Mouse (Mus musculus): ENCODE data around the gene Acer1. TPM values are rescaled to one million over a fixed set of nuclear protein-coding genes. Genes with fewer than 3 reads are reported as not detected.
A peak's percentile ranks its signal among the peaks of the same experiment; 100 is the strongest.

Acer1 gene
- polyA plus RNA-seq, 1 experiment from 2014 or later: not detected

DNA sequence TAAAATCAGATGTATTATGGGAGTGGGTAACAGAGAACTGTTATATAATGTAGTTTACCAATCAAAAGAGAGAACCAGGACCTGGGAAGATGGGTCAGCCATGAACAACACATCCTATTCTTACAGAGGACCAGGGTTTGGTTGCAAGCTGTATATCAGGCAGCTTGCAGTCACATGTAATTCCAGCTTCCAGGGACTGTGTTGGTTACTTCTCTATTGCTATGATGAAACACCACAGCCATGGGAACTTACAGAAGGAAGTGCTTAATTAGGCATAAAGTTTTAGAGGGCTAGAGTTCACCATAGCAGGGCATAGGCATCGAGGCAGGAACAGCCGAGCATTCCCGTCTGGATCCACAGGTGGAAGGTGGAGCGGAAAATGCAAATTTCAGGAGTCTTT is 43.2 kb downstream of the Acer1 start:
- Histone ChIP-seq H3K36me3 (ENCODE audit: control insufficient read depth, insufficient read depth, low read length) (no peaks in the 10 kb centered on the region), H3K4me3 (ENCODE audit: low read depth, low read length) (no peak overlapping the region), H3K27ac (ENCODE audit: low read depth, low read length) (no peak overlapping the region), H3K9me3 (ENCODE audit: control insufficient read depth, low read length) (no peaks in the 10 kb centered on the region), H3K4me1 (replicated peaks; ENCODE audit: control insufficient read depth, insufficient read depth, low read length) (peaks cover 7% of the 10 kb centered on the region; the same call in 1 of the 2 replicates), H3K4me2 (ENCODE audit: low read depth, low read length, severe bottlenecking) (no peak overlapping the region), H3K27me3 (ENCODE audit: control insufficient read depth, insufficient read depth, low read length) (no peaks in the 10 kb centered on the region), H3K9ac (ENCODE audit: low read length) (no peak overlapping the region)
- DNase-seq (ENCODE audit: low spot score) (no peak), ATAC-seq (replicated peaks; ENCODE audit: low FRiP score) (no peak)
- 91% methylated on average over 4 of the region's 4 CpGs for WGBS

GRCm38 (mm10) chr17:56936731-56937130 is 45.2 kb downstream of the Acer1 start:
- H3K4me2 ChIP-seq (ENCODE audit: low read depth, low read length, severe bottlenecking): no peak overlapping the region
- whole genome bisulfite sequencing: 92% methylated on average over 7 of the region's 7 CpGs
- no peaks in the 10 kb centered on the region for H3K27me3 ChIP-seq (ENCODE audit: control insufficient read depth, insufficient read depth, low read length)
- DNase-seq (ENCODE audit: low spot score): no peak
- peaks cover 12% of the 10 kb centered on the region for H3K4me1 ChIP-seq (replicated peaks; ENCODE audit: control insufficient read depth, insufficient read depth, low read length)
- H3K36me3 ChIP-seq (ENCODE audit: control insufficient read depth, insufficient read depth, low read length): no peaks in the 10 kb centered on the region
- no peak overlapping the region for H3K4me3 ChIP-seq (ENCODE audit: low read depth, low read length)
- H3K9me3 ChIP-seq (ENCODE audit: control insufficient read depth, low read length): no peaks in the 10 kb centered on the region
- no peak overlapping the region for H3K27ac ChIP-seq (ENCODE audit: low read depth, low read length)
- ATAC-seq (replicated peaks; ENCODE audit: low FRiP score): no peak
- no peak overlapping the region for H3K9ac ChIP-seq (ENCODE audit: low read length)

GRCm38 (mm10) chr17:56935363-56936131 is 46.4 kb downstream of the Acer1 start, which contains the start of gene Mllt1:
Mllt1 (minus strand) TSS chr17:56935415.
- H3K4me1 ChIP-seq (replicated peaks; ENCODE audit: control insufficient read depth, insufficient read depth, low read length): peaks cover 12% of the 10 kb centered on the region
- no peaks in the 10 kb centered on the region for H3K27me3 ChIP-seq (ENCODE audit: control insufficient read depth, insufficient read depth, low read length)
- H3K27ac ChIP-seq (ENCODE audit: low read depth, low read length): peak within 1 kb of the TSS; percentile 20; the same call in 1 of the 2 replicates
- peak within 1 kb of the TSS; percentile 94 for H3K9ac ChIP-seq (ENCODE audit: low read length)
- no peaks in the 10 kb centered on the region for H3K9me3 ChIP-seq (ENCODE audit: control insufficient read depth, low read length)
- peak within 1 kb of the TSS; percentile 95 for H3K4me3 ChIP-seq (ENCODE audit: low read depth, low read length)
- peak within 1 kb of the TSS; percentile 94 for H3K4me2 ChIP-seq (ENCODE audit: low read depth, low read length, severe bottlenecking)
- DNase-seq (ENCODE audit: low spot score) (peak; percentile 100), ATAC-seq (replicated peaks; ENCODE audit: low FRiP score) (peak; percentile 98)
- H3K36me3 ChIP-seq (ENCODE audit: control insufficient read depth, insufficient read depth, low read length): no peaks in the 10 kb centered on the region
- WGBS: 4% methylated on average over 71 of the region's 76 CpGs

GRCm38 (mm10) chr17:56934545-56935330 is 47.2 kb downstream of the Acer1 start:
- ATAC-seq (replicated peaks; ENCODE audit: low FRiP score): peak; percentile 64
- peak overlapping the region; percentile 94 for H3K9ac ChIP-seq (ENCODE audit: low read length)
- H3K9me3 ChIP-seq (ENCODE audit: control insufficient read depth, low read length): no peaks in the 10 kb centered on the region
- peak overlapping the region; percentile 95 for H3K4me3 ChIP-seq (ENCODE audit: low read depth, low read length)
- no peaks in the 10 kb centered on the region for H3K27me3 ChIP-seq (ENCODE audit: control insufficient read depth, insufficient read depth, low read length)
- no peak for DNase-seq (ENCODE audit: low spot score)
- H3K4me1 ChIP-seq (replicated peaks; ENCODE audit: control insufficient read depth, insufficient read depth, low read length): peaks cover 12% of the 10 kb centered on the region
- peak overlapping the region; percentile 20; the same call in 1 of the 2 replicates for H3K27ac ChIP-seq (ENCODE audit: low read depth, low read length)
- peak overlapping the region; percentile 94 for H3K4me2 ChIP-seq (ENCODE audit: low read depth, low read length, severe bottlenecking)
- H3K36me3 ChIP-seq (ENCODE audit: control insufficient read depth, insufficient read depth, low read length): no peaks in the 10 kb centered on the region
- WGBS: 2% methylated on average over 33 of the region's 45 CpGs

- Histone ChIP-seq H3K36me3 (ENCODE audit: control insufficient read depth, insufficient read depth, low read length) (no peaks in the 10 kb centered on the region), H3K4me2 (ENCODE audit: low read depth, low read length, severe bottlenecking) (peak overlapping the region; percentile 16; the same call in 1 of the 2 replicates), H3K4me1 (replicated peaks; ENCODE audit: control insufficient read depth, insufficient read depth, low read length) (peaks cover 12% of the 10 kb centered on the region), H3K27me3 (ENCODE audit: control insufficient read depth, insufficient read depth, low read length) (no peaks in the 10 kb centered on the region), H3K9me3 (ENCODE audit: control insufficient read depth, low read length) (no peaks in the 10 kb centered on the region), H3K4me3 (ENCODE audit: low read depth, low read length) (peak overlapping the region; percentile 95; the same call in 1 of the 2 replicates), H3K27ac (ENCODE audit: low read depth, low read length) (no peak overlapping the region), H3K9ac (ENCODE audit: low read length) (peak overlapping the region; percentile 29)
- 97% methylated on average over 2 of the region's 2 CpGs for WGBS
- ATAC-seq (replicated peaks; ENCODE audit: low FRiP score) (no peak), DNase-seq (ENCODE audit: low spot score) (no peak)
These were observed 48.5 kb downstream of the Acer1 start for GRCm38 (mm10) chr17:56933395-56933794.

GRCm38 (mm10) chr17:56930026-56930425 is 51.9 kb downstream of the Acer1 start:
- Histone ChIP-seq H3K27me3 (ENCODE audit: control insufficient read depth, insufficient read depth, low read length) (no peaks in the 10 kb centered on the region), H3K9ac (ENCODE audit: low read length) (no peak overlapping the region), H3K4me2 (ENCODE audit: low read depth, low read length, severe bottlenecking) (no peak overlapping the region), H3K36me3 (ENCODE audit: control insufficient read depth, insufficient read depth, low read length) (no peaks in the 10 kb centered on the region; the same call in 1 of the 2 replicates), H3K27ac (ENCODE audit: low read depth, low read length) (no peak overlapping the region), H3K4me3 (ENCODE audit: low read depth, low read length) (no peak overlapping the region), H3K4me1 (replicated peaks; ENCODE audit: control insufficient read depth, insufficient read depth, low read length) (peaks cover 12% of the 10 kb centered on the region), H3K9me3 (ENCODE audit: control insufficient read depth, low read length) (no peaks in the 10 kb centered on the region)
- ATAC-seq (replicated peaks; ENCODE audit: low FRiP score) (no peak), DNase-seq (ENCODE audit: low spot score) (no peak)
- WGBS: 90% methylated on average over 8 of the region's 8 CpGs

DNA sequence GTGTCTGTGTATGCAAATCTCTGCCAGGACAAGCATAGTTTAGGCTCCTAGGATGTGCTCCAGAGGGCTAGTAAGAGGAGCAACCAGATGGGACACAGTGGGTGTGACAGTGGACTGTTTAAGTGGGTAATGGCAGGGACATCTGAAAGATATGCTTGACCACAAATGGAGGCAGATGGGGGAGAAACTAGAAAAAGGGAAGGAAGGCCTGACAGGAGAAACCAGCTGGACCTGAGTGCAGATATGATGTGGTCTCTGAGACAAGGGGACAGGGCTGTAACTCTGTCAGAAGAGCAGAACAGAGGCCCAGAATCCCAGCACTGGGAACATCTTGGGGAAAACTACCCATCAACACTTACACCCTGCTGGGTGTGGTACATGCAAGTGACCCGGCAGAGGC is 52.4 kb downstream of the Acer1 start:
- H3K4me1 ChIP-seq (replicated peaks; ENCODE audit: control insufficient read depth, insufficient read depth, low read length): peaks cover 12% of the 10 kb centered on the region
- ATAC-seq (replicated peaks; ENCODE audit: low FRiP score): no peak
- H3K36me3 ChIP-seq (ENCODE audit: control insufficient read depth, insufficient read depth, low read length): peaks cover 3% of the 10 kb centered on the region; the same call in 1 of the 2 replicates
- no peak for DNase-seq (ENCODE audit: low spot score)
- H3K9me3 ChIP-seq (ENCODE audit: control insufficient read depth, low read length): no peaks in the 10 kb centered on the region
- H3K27ac ChIP-seq (ENCODE audit: low read depth, low read length): no peak overlapping the region
- WGBS: 75% methylated on average over 1 of the region's 1 CpGs
- H3K9ac ChIP-seq (ENCODE audit: low read length): no peak overlapping the region
- H3K4me2 ChIP-seq (ENCODE audit: low read depth, low read length, severe bottlenecking): no peak overlapping the region
- no peak overlapping the region for H3K4me3 ChIP-seq (ENCODE audit: low read depth, low read length)
- no peaks in the 10 kb centered on the region for H3K27me3 ChIP-seq (ENCODE audit: control insufficient read depth, insufficient read depth, low read length)

GRCm38 (mm10) chr17:56929101-56929500 is 52.8 kb downstream of the Acer1 start:
- no peak overlapping the region for H3K4me3 ChIP-seq (ENCODE audit: low read depth, low read length)
- peaks cover 3% of the 10 kb centered on the region; the same call in 1 of the 2 replicates for H3K36me3 ChIP-seq (ENCODE audit: control insufficient read depth, insufficient read depth, low read length)
- no peak overlapping the region for H3K27ac ChIP-seq (ENCODE audit: low read depth, low read length)
- no peak overlapping the region for H3K9ac ChIP-seq (ENCODE audit: low read length)
- DNase-seq (ENCODE audit: low spot score) (no peak), ATAC-seq (replicated peaks; ENCODE audit: low FRiP score) (no peak)
- peaks cover 8% of the 10 kb centered on the region for H3K4me1 ChIP-seq (replicated peaks; ENCODE audit: control insufficient read depth, insufficient read depth, low read length)
- no peak overlapping the region for H3K4me2 ChIP-seq (ENCODE audit: low read depth, low read length, severe bottlenecking)
- no peaks in the 10 kb centered on the region for H3K9me3 ChIP-seq (ENCODE audit: control insufficient read depth, low read length)
- no peaks in the 10 kb centered on the region for H3K27me3 ChIP-seq (ENCODE audit: control insufficient read depth, insufficient read depth, low read length)

All from forebrain, embryonic 11.5 days (tissue).